9 mouse cellular contexts compared by ENCODE assay signal in genomic region chr5:77223043-77223975, GRCm38 (mm10). TPM values are rescaled to one million over a fixed set of nuclear protein-coding genes. Genes with fewer than 3 reads are reported as not detected.
DNase-seq lines count a peak whose midpoint lies in the region; ATAC-seq and TF ChIP-seq lines count a peak whose summit lies in the region.
"Had no signal": no experiment of that assay in that cellular context is flagged by ENCODE, and none has a peak within 500 bp of the region (broad histone marks: within the 10 kb centered on the region; RNA-seq: fewer than 3 reads in every experiment).

No protein-coding gene starts in this region.

- no peaks in the 10 kb centered on the region for H3K27me3 ChIP-seq in liver, adult 2 months (ENCODE audit: control insufficient read depth, insufficient read depth, low read length)
- H3K27me3 ChIP-seq in liver, embryonic 12.5 days (replicated peaks), result no peaks in the 10 kb centered on the region
- no peaks in the 10 kb centered on the region for H3K27me3 ChIP-seq in midbrain, embryonic 10.5 days (ENCODE audit: low read depth, poor library complexity, severe bottlenecking)
- H3K27me3 ChIP-seq: liver, embryonic 15.5 days had no signal

- H3K4me1 ChIP-seq in liver, adult 2 months (ENCODE audit: control insufficient read depth, insufficient read depth, low read length), result no peaks in the 10 kb centered on the region
- H3K4me1 ChIP-seq in liver, embryonic 12.5 days, result no peaks in the 10 kb centered on the region
- H3K4me1 ChIP-seq in midbrain, embryonic 10.5 days, result no peaks in the 10 kb centered on the region
- H3K4me1 ChIP-seq: liver, embryonic 15.5 days had no signal

- H3K79me2 ChIP-seq in liver, adult 2 months (ENCODE audit: control insufficient read depth, insufficient read depth, low read length), result no peaks in the 10 kb centered on the region

- no peak overlapping the region for H3K27ac ChIP-seq in liver, adult 2 months (replicated peaks; ENCODE audit: insufficient read depth, low read depth, low read length)
- no peak overlapping the region for H3K27ac ChIP-seq in liver, embryonic 12.5 days
- H3K27ac ChIP-seq in midbrain, embryonic 10.5 days (replicated peaks), result no peak overlapping the region
- H3K27ac ChIP-seq: liver, embryonic 15.5 days had no signal

- no peaks in the 10 kb centered on the region for H3K9me3 ChIP-seq in liver, embryonic 12.5 days (replicated peaks)
- no peaks in the 10 kb centered on the region for H3K9me3 ChIP-seq in midbrain, embryonic 10.5 days (replicated peaks)
- H3K9me3 ChIP-seq: liver, embryonic 15.5 days had no signal

- ATAC-seq in liver, embryonic 12.5 days, result no peak

- H3K4me2 ChIP-seq in liver, embryonic 12.5 days, result no peak overlapping the region
- H3K4me2 ChIP-seq: liver, embryonic 15.5 days had no signal

- TF ChIP-seq CTCF in liver, adult 2 months (IDR thresholded peaks at IDR 0.05; ENCODE audit: low read depth, low read length), result peak; percentile 63; the same call in 1 of the 2 replicates
- peak; percentile 41; the same call in 1 of the 2 replicates for TF ChIP-seq CTCF in brain, embryonic 14.5 days (IDR thresholded peaks at IDR 0.05; ENCODE audit: borderline replicate concordance, extremely low read depth, insufficient read depth, insufficient read length)

- WGBS in liver, adult 2 months, result 74% methylated on average over 11 of the region's 11 CpGs
- WGBS in liver, embryonic 12.5 days (ENCODE audit: insufficient replicate concordance), result 50% methylated on average over 11 of the region's 11 CpGs
- 75% methylated on average over 11 of the region's 11 CpGs for WGBS in midbrain, embryonic 10.5 days

- TF ChIP-seq POLR2A in liver, adult 2 months (IDR thresholded peaks at IDR 0.05; ENCODE audit: extremely low read depth, insufficient read depth, low read length), result no peak
- TF ChIP-seq POLR2A in brain, embryonic 14.5 days (IDR thresholded peaks at IDR 0.05; ENCODE audit: borderline replicate concordance, extremely low read depth, insufficient read depth, insufficient read length, poor library complexity, severe bottlenecking), result no peak

- H3K9ac ChIP-seq in liver, adult 2 months (ENCODE audit: low read depth, low read length), result no peak overlapping the region
- H3K9ac ChIP-seq in liver, embryonic 12.5 days, result no peak overlapping the region
- H3K9ac ChIP-seq: liver, embryonic 15.5 days had no signal

- no peak overlapping the region for H3K4me3 ChIP-seq in liver, adult 2 months (ENCODE audit: insufficient read depth, low read depth, low read length)
- no peak overlapping the region for H3K4me3 ChIP-seq in liver, embryonic 12.5 days
- H3K4me3 ChIP-seq in midbrain, embryonic 10.5 days, result no peak overlapping the region
- H3K4me3 ChIP-seq: liver, embryonic 15.5 days had no signal

- peak; percentile 32 for DNase-seq in embryo, embryonic 10 days (ENCODE audit: low spot score)
- DNase-seq in embryo, embryonic 11 days, result no peak
- DNase-seq in liver, adult 2 months (ENCODE audit: extremely low read depth, low read depth, low spot score), result peak; percentile 4
- DNase-seq in brain, embryonic 14.5 days (ENCODE audit: low read depth), result no peak
- DNase-seq in retina, postnatal 1 day, result peak; percentile 20
- DNase-seq in midbrain, embryonic 10.5 days (ENCODE audit: low spot score), result no peak
- no peak for DNase-seq in ovary, postnatal 14 days (ENCODE audit: low spot score)

- H3K36me3 ChIP-seq in liver, adult 2 months (ENCODE audit: control insufficient read depth, insufficient read depth, low read length), result no peaks in the 10 kb centered on the region
- no peaks in the 10 kb centered on the region for H3K36me3 ChIP-seq in liver, embryonic 12.5 days
- H3K36me3 ChIP-seq in midbrain, embryonic 10.5 days, result no peaks in the 10 kb centered on the region
- H3K36me3 ChIP-seq: liver, embryonic 15.5 days had no signal

RNA-seq across cellular contexts. Expression of gene Spink2, which starts 12.0 kb away (rescaled TPM):
- not detected in 2 replicates for total RNA-seq in liver, adult 2 months (2014; rRNA removed)
- 0.16 TPM in 1 of 2 replicates, not detected in the other for polyA plus RNA-seq in liver, adult 2 months (2012; rRNA removed)
- 0.23 TPM in 1 of 2 replicates, not detected in the other for polyA plus RNA-seq in liver, embryonic 12.5 days (2016; fragmentation: Nextera tagmentation; extraction: Ambion mirVana)
- 0.26 and 0.74 TPM in 2 replicates for polyA plus RNA-seq in brain, embryonic 14.5 days (2012; rRNA removed)
- polyA plus RNA-seq in midbrain, embryonic 10.5 days (2016; fragmentation: Nextera tagmentation; extraction: Ambion mirVana), result 0.53 and 0.86 TPM in 2 replicates

RNA-seq across cellular contexts. Expression of gene Rest, which starts 42.0 kb away (rescaled TPM):
- 9.8 and 9.9 TPM in 2 replicates for total RNA-seq in liver, adult 2 months (2014; rRNA removed)
- 3.3 and 3.7 TPM in 2 replicates for polyA plus RNA-seq in liver, adult 2 months (2012; rRNA removed)
- 12.3 and 12.9 TPM in 2 replicates for polyA plus RNA-seq in liver, embryonic 12.5 days (2016; fragmentation: Nextera tagmentation; extraction: Ambion mirVana)
- polyA plus RNA-seq in brain, embryonic 14.5 days (2012; rRNA removed), result 7.0 and 8.8 TPM in 2 replicates
- 17.8 and 19.5 TPM in 2 replicates for polyA plus RNA-seq in midbrain, embryonic 10.5 days (2016; fragmentation: Nextera tagmentation; extraction: Ambion mirVana)

Comparison
In these comparisons a context has a peak if more than half of its experiments do, and no peak if none do; other contexts are left out.
1. DNase-seq: peak in embryo, embryonic 10 days (single experiment), liver, adult 2 months (single experiment) and retina, postnatal 1 day (single experiment); none in embryo, embryonic 11 days (single experiment), brain, embryonic 14.5 days (single experiment), midbrain, embryonic 10.5 days (single experiment) and ovary, postnatal 14 days (single experiment).